Mouse (Mus musculus) liver, postnatal 0 days (tissue): ENCODE data around the gene Tcam1.

Experiments
- CTCF ChIP-seq: sonication (generic); IDR thresholded peaks from 2 replicates; pipeline ENCODE4 v1.5.1; 2016; ENCODE audit warnings: antibody characterized with exemption, low read depth
- EP300 ChIP-seq: IDR thresholded peaks from 2 replicates; pipeline ENCODE4 v1.6.1; 2016; ENCODE audit warnings: antibody characterized with exemption, low read depth, mild to moderate bottlenecking

DNA sequence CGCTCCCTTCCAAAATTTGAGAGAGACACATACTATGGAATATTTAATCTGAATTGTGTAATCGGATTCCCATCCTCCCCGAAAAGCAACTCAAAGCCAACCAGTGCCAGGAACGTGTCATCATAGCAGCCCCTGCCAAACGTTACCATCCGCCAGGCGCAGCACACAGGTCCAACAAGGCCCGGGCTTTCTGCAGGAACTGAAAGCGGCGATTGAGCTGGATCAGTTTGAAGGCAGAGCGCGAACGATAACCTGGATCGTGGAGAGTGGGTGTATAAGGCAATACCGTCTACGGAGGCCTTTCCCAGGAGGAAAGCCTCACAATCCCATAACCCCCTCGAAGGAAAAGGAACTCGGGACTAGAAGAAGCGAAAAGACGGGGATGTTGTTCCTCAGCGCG is 21.3 kb upstream of the Tcam1 start:
- TF ChIP-seq CTCF (no peak), EP300 (no peak)
